Comparison of ENCODE assay signal across 19 mouse cellular contexts in the genomic region with DNA sequence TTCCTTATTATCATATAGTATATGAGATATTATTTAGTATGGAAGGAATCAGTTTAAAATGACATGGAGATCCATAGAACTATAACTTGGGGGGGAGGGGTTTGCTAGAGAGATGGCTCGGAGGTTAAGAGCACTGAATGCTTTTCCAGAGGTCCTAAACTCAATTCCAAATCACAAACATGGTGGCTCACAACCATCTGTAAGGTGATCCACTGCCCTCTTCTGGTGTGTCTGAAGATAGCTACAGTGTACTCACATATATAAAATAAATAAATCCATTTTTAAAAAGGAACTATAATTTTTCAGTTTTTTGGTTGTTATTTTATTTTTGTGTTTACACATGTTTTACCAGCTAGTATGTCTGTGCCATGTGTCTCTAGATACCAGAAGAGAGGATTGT. TPM values are rescaled to one million over a fixed set of nuclear protein-coding genes. Genes with fewer than 3 reads are reported as not detected.
A peak's percentile ranks its signal among the peaks of the same experiment; 100 is the strongest.
DNase-seq lines count a peak whose midpoint lies in the region; ATAC-seq and TF ChIP-seq lines count a peak whose summit lies in the region.
"Had no signal": no experiment of that assay in that cellular context is flagged by ENCODE, and none has a peak within 500 bp of the region (broad histone marks: within the 10 kb centered on the region; RNA-seq: fewer than 3 reads in every experiment).

No protein-coding gene starts in this region.

- no peak overlapping the region for H3K4me3 ChIP-seq in heart, adult 2 months
- H3K4me3 ChIP-seq in heart, embryonic 10.5 days = no peak overlapping the region
- no peak overlapping the region for H3K4me3 ChIP-seq in liver, embryonic 12.5 days
- no peak overlapping the region for H3K4me3 ChIP-seq in liver, embryonic 11.5 days (ENCODE audit: low read depth, low read length)
- peak overlapping the region; percentile 48 to 62; a peak in 3 of 4 replicates for H3K4me3 ChIP-seq in MEL (ENCODE audit: control insufficient read depth in 1 of 2, insufficient read depth in 1 of 2, low read depth in 2 of 2, low read length in 2 of 2)
- H3K4me3 ChIP-seq: embryonic facial prominence, embryonic 10.5 days; heart, embryonic 12.5 days; limb, embryonic 15.5 days had no signal

- peaks cover 17% of the 10 kb centered on the region for H3K36me3 ChIP-seq in heart, adult 2 months (ENCODE audit: control insufficient read depth, insufficient read depth, low read length)
- H3K36me3 ChIP-seq in heart, embryonic 10.5 days = peaks cover 8% of the 10 kb centered on the region; the same call in 1 of the 2 replicates
- peaks cover 17% of the 10 kb centered on the region for H3K36me3 ChIP-seq in liver, embryonic 12.5 days
- peaks cover 5% of the 10 kb centered on the region; the same call in 1 of the 2 replicates for H3K36me3 ChIP-seq in liver, embryonic 11.5 days (ENCODE audit: control insufficient read depth, insufficient read depth, low read length)
- peaks cover 3 to 27% of the 10 kb centered on the region in 2 experiments; a peak in 3 of 4 replicates for H3K36me3 ChIP-seq in MEL (ENCODE audit: control insufficient read depth in 1 of 2, insufficient read depth in 2 of 2, low read length in 2 of 2)

- no peaks in the 10 kb centered on the region for H3K9me3 ChIP-seq in heart, embryonic 10.5 days
- H3K9me3 ChIP-seq in liver, embryonic 12.5 days (replicated peaks) = no peaks in the 10 kb centered on the region; the same call in 1 of the 2 replicates
- no peaks in the 10 kb centered on the region for H3K9me3 ChIP-seq in liver, embryonic 11.5 days (ENCODE audit: control insufficient read depth, low read length)
- H3K9me3 ChIP-seq in MEL (replicated peaks; ENCODE audit: insufficient read depth, low read length) = no peaks in the 10 kb centered on the region
- H3K9me3 ChIP-seq: embryonic facial prominence, embryonic 10.5 days; limb, embryonic 15.5 days had no signal

- peak; percentile 54 for TF ChIP-seq CTCF in heart, adult 2 months (IDR thresholded peaks at IDR 0.05)
- peak in 2 of 3 experiments; percentile 14 to 35; a peak in 3 of 6 replicates for TF ChIP-seq CTCF in MEL (IDR thresholded peaks at IDR 0.05 in 2 of 3, conservative IDR thresholded peaks at IDR 0.05 in 1 of 3; ENCODE audit: control insufficient read depth in 1 of 3, insufficient read depth in 1 of 3, low read depth in 2 of 3, low read length in 3 of 3, poor library complexity in 1 of 3, severe bottlenecking in 1 of 3)

- no peak overlapping the region for H3K27ac ChIP-seq in heart, adult 2 months
- H3K27ac ChIP-seq in heart, embryonic 10.5 days = no peak overlapping the region
- peak overlapping the region; percentile 16; the same call in 1 of the 2 replicates for H3K27ac ChIP-seq in liver, embryonic 12.5 days
- no peak overlapping the region for H3K27ac ChIP-seq in liver, embryonic 11.5 days (ENCODE audit: low read depth, low read length)
- peak overlapping the region; percentile 65 for H3K27ac ChIP-seq in MEL (ENCODE audit: control insufficient read depth, low read depth, low read length)
- H3K27ac ChIP-seq: limb, embryonic 15.5 days had no signal

- H3K9ac ChIP-seq in heart, adult 2 months (ENCODE audit: low read depth, low read length) = no peak overlapping the region
- no peak overlapping the region for H3K9ac ChIP-seq in liver, embryonic 12.5 days
- H3K9ac ChIP-seq in liver, embryonic 11.5 days (ENCODE audit: low read depth, low read length) = no peak overlapping the region
- H3K9ac ChIP-seq in MEL (ENCODE audit: control insufficient read depth, low read depth, low read length, poor library complexity, severe bottlenecking) = peak overlapping the region; percentile 61
- H3K9ac ChIP-seq: heart, embryonic 12.5 days; limb, embryonic 15.5 days had no signal

- H3K4me2 ChIP-seq in liver, embryonic 12.5 days = no peak overlapping the region
- H3K4me2 ChIP-seq in liver, embryonic 11.5 days = no peak overlapping the region
- H3K4me2 ChIP-seq: heart, embryonic 12.5 days; limb, embryonic 15.5 days; midbrain, embryonic 11.5 days had no signal

- ATAC-seq in liver, embryonic 12.5 days = no peak
- no peak for ATAC-seq in liver, embryonic 11.5 days (replicated peaks; ENCODE audit: low FRiP score)

- DNase-seq in heart, adult 2 months = no peak
- no peak for DNase-seq in heart, embryonic 10.5 days (ENCODE audit: low spot score)
- DNase-seq in liver, embryonic 11.5 days (ENCODE audit: low spot score) = no peak
- DNase-seq in 416B (ENCODE audit: low read depth) (peak; percentile 66), MEL (ENCODE audit: low read depth, low spot score) (peak; percentile 59)
- DNase-seq in urinary bladder, adult 18-20 months (ENCODE audit: low spot score in 2 of 2) = no peak
- no peak for DNase-seq in frontal cortex, adult 2 months (ENCODE audit: extremely low spot score in 1 of 2, low spot score in 1 of 2)
- DNase-seq: cerebellum, adult 11-12 months; cerebellum, postnatal 10 days; heart, postnatal 10 days; kidney, adult 8-10 months; kidney, postnatal 25 days; thymus, adult 2 months; thymus, postnatal 4 days had no signal

- peak; percentile 4 for TF ChIP-seq RAD21 in MEL (IDR thresholded peaks at IDR 0.05; ENCODE audit: low read depth, low read length)

- no peaks in the 10 kb centered on the region for H3K27me3 ChIP-seq in heart, adult 2 months (ENCODE audit: control insufficient read depth, insufficient read depth, low read length)
- no peaks in the 10 kb centered on the region for H3K27me3 ChIP-seq in heart, embryonic 10.5 days (ENCODE audit: insufficient read depth, poor library complexity, severe bottlenecking)
- no peaks in the 10 kb centered on the region for H3K27me3 ChIP-seq in liver, embryonic 12.5 days (replicated peaks)
- H3K27me3 ChIP-seq in liver, embryonic 11.5 days (replicated peaks; ENCODE audit: control insufficient read depth, insufficient read depth, low read length) = no peaks in the 10 kb centered on the region
- H3K27me3 ChIP-seq in MEL (ENCODE audit: control insufficient read depth in 1 of 2, insufficient read depth in 2 of 2, low read length in 2 of 2) = no peaks in the 10 kb centered on the region
- H3K27me3 ChIP-seq: heart, embryonic 12.5 days; limb, embryonic 15.5 days had no signal

- H3K79me2 ChIP-seq in heart, adult 2 months (replicated peaks; ENCODE audit: control insufficient read depth, insufficient read depth, low read length) = peaks cover 12% of the 10 kb centered on the region
- peaks cover 31% of the 10 kb centered on the region for H3K79me2 ChIP-seq in MEL (ENCODE audit: control insufficient read depth, insufficient read depth, low read length, poor library complexity)

- peaks cover 10% of the 10 kb centered on the region for H3K4me1 ChIP-seq in heart, adult 2 months (ENCODE audit: control insufficient read depth, insufficient read depth, low read length)
- H3K4me1 ChIP-seq in heart, embryonic 10.5 days = peaks cover 14% of the 10 kb centered on the region
- H3K4me1 ChIP-seq in liver, embryonic 12.5 days = peaks cover 63% of the 10 kb centered on the region
- H3K4me1 ChIP-seq in liver, embryonic 11.5 days (replicated peaks; ENCODE audit: control insufficient read depth, insufficient read depth, low read length) = peaks cover 34% of the 10 kb centered on the region
- peaks cover 15 to 21% of the 10 kb centered on the region in 2 experiments for H3K4me1 ChIP-seq in MEL (ENCODE audit: control insufficient read depth in 1 of 2, insufficient read depth in 2 of 2, low read length in 2 of 2)

- no peak for TF ChIP-seq EP300 in heart, adult 2 months (IDR thresholded peaks at IDR 0.05; ENCODE audit: insufficient read depth, low read depth, low read length)
- 0 out of 4 replicates have a peak, but pooled peaks have one; percentile 4 to 7 for TF ChIP-seq EP300 in MEL (IDR thresholded peaks at IDR 0.05; ENCODE audit: low read depth in 1 of 2, low read length in 2 of 2)

- WGBS in heart, adult 2 months = 52% methylated on average over 1 of the region's 1 CpGs
- WGBS in heart, embryonic 10.5 days = 71% methylated on average over 1 of the region's 1 CpGs
- WGBS in liver, embryonic 12.5 days (ENCODE audit: insufficient replicate concordance) = 63% methylated on average over 1 of the region's 1 CpGs
- WGBS in liver, embryonic 11.5 days = 65% methylated on average over 1 of the region's 1 CpGs

- no peak for TF ChIP-seq POLR2A in heart, adult 2 months (IDR thresholded peaks at IDR 0.05; ENCODE audit: insufficient read depth, low read depth, low read length)
- no peak for TF ChIP-seq POLR2A in MEL (IDR thresholded peaks at IDR 0.05; ENCODE audit: control insufficient read depth in 1 of 2, insufficient read depth in 1 of 2, low read depth in 1 of 2, low read length in 2 of 2, poor library complexity in 1 of 2)

- intact Hi-C loops in heart, adult 2 months (cut with DNase I) = loop anchor here (10.0 kb wide), 1 partner anchor 210 kb away; a partner anchor contains a TSS

RNA-seq across cellular contexts. Expression of a gene that starts 1.7 kb away (rescaled TPM):
- total RNA-seq in heart, adult 2 months (2021) = 100 to 1,000 TPM; 391 to 397 TPM
- polyA plus RNA-seq in heart, adult 2 months (2012; rRNA removed) = 175 and 205 TPM in 2 replicates
- polyA plus RNA-seq in heart, embryonic 10.5 days (2016; fragmentation: Nextera tagmentation; extraction: Ambion mirVana) = 102 and 117 TPM in 2 replicates
- 166 and 172 TPM in 2 replicates for polyA plus RNA-seq in liver, embryonic 12.5 days (2016; fragmentation: Nextera tagmentation; extraction: Ambion mirVana)
- polyA plus RNA-seq in liver, embryonic 11.5 days (2014; fragmentation: Nextera tagmentation; extraction: Ambion mirVana) = 72.2 and 76.8 TPM in 2 replicates
- total RNA-seq in MEL (2012; rRNA removed) = 44.4 and 57.3 TPM in 2 replicates
- polyA plus RNA-seq in MEL (2012; ENCODE audit: insufficient read depth in 1 of 2, insufficient read length in 2 of 2, low read depth in 1 of 2, low replicate concordance in 2 of 2, missing spikeins in 1 of 2) = 100 to 1,000 TPM; 165 to 254 TPM
- 177 and 178 TPM in 2 replicates for polyA plus RNA-seq in frontal cortex, adult 2 months (2012; rRNA removed)

RNA-seq across cellular contexts. Expression of a gene that starts 5.1 kb away (rescaled TPM):
- total RNA-seq in heart, adult 2 months (2021) = 100 to 1,000 TPM; 140 to 146 TPM
- 57.1 and 84.0 TPM in 2 replicates for polyA plus RNA-seq in heart, adult 2 months (2012; rRNA removed)
- polyA plus RNA-seq in heart, embryonic 10.5 days (2016; fragmentation: Nextera tagmentation; extraction: Ambion mirVana) = 78.2 and 87.8 TPM in 2 replicates
- 43.3 and 46.2 TPM in 2 replicates for polyA plus RNA-seq in liver, embryonic 12.5 days (2016; fragmentation: Nextera tagmentation; extraction: Ambion mirVana)
- polyA plus RNA-seq in liver, embryonic 11.5 days (2014; fragmentation: Nextera tagmentation; extraction: Ambion mirVana) = 62.7 and 67.9 TPM in 2 replicates
- total RNA-seq in MEL (2012; rRNA removed) = 39.7 and 43.3 TPM in 2 replicates
- 10 to 100 TPM in 1 of 2 experiments, not detected in 1; 40.5 TPM for polyA plus RNA-seq in MEL (2012; ENCODE audit: insufficient read depth in 1 of 2, insufficient read length in 2 of 2, low read depth in 1 of 2, low replicate concordance in 2 of 2, missing spikeins in 1 of 2)
- 29.4 and 34.3 TPM in 2 replicates for polyA plus RNA-seq in frontal cortex, adult 2 months (2012; rRNA removed)

RNA-seq across cellular contexts. Expression of a gene that starts 26.4 kb away (rescaled TPM):
- 10 to 100 TPM; 65.1 to 85.6 TPM for total RNA-seq in heart, adult 2 months (2021)
- 65.2 and 83.8 TPM in 2 replicates for polyA plus RNA-seq in heart, adult 2 months (2012; rRNA removed)
- polyA plus RNA-seq in heart, embryonic 10.5 days (2016; fragmentation: Nextera tagmentation; extraction: Ambion mirVana) = 1,455 and 1,701 TPM in 2 replicates
- 825 and 857 TPM in 2 replicates for polyA plus RNA-seq in liver, embryonic 12.5 days (2016; fragmentation: Nextera tagmentation; extraction: Ambion mirVana)
- polyA plus RNA-seq in liver, embryonic 11.5 days (2014; fragmentation: Nextera tagmentation; extraction: Ambion mirVana) = 1,214 and 1,307 TPM in 2 replicates
- total RNA-seq in MEL (2012; rRNA removed) = 714 and 736 TPM in 2 replicates
- polyA plus RNA-seq in MEL (2012; ENCODE audit: insufficient read depth in 1 of 2, insufficient read length in 2 of 2, low read depth in 1 of 2, low replicate concordance in 2 of 2, missing spikeins in 1 of 2) = 100 to 1,000 TPM; 561 to 740 TPM
- polyA plus RNA-seq in frontal cortex, adult 2 months (2012; rRNA removed) = 637 and 750 TPM in 2 replicates

RNA-seq across cellular contexts. Expression of a gene that starts 38.7 kb away (rescaled TPM):
- total RNA-seq in heart, adult 2 months (2021) = 10 to 100 TPM; 32.2 to 38.1 TPM
- 36.2 and 43.8 TPM in 2 replicates for polyA plus RNA-seq in heart, adult 2 months (2012; rRNA removed)
- 88.7 and 117 TPM in 2 replicates for polyA plus RNA-seq in heart, embryonic 10.5 days (2016; fragmentation: Nextera tagmentation; extraction: Ambion mirVana)
- polyA plus RNA-seq in liver, embryonic 12.5 days (2016; fragmentation: Nextera tagmentation; extraction: Ambion mirVana) = 140 and 143 TPM in 2 replicates
- polyA plus RNA-seq in liver, embryonic 11.5 days (2014; fragmentation: Nextera tagmentation; extraction: Ambion mirVana) = 171 and 181 TPM in 2 replicates
- 166 and 208 TPM in 2 replicates for total RNA-seq in MEL (2012; rRNA removed)
- polyA plus RNA-seq in MEL (2012; ENCODE audit: insufficient read depth in 1 of 2, insufficient read length in 2 of 2, low read depth in 1 of 2, low replicate concordance in 2 of 2, missing spikeins in 1 of 2) = 100 to 1,000 TPM; 103 to 388 TPM
- 129 and 134 TPM in 2 replicates for polyA plus RNA-seq in frontal cortex, adult 2 months (2012; rRNA removed)

RNA-seq across cellular contexts. Expression of a gene that starts 52.6 kb away (rescaled TPM):
- 10 to 100 TPM; 14.9 to 16.1 TPM for total RNA-seq in heart, adult 2 months (2021)
- polyA plus RNA-seq in heart, adult 2 months (2012; rRNA removed) = 11.8 and 15.3 TPM in 2 replicates
- polyA plus RNA-seq in heart, embryonic 10.5 days (2016; fragmentation: Nextera tagmentation; extraction: Ambion mirVana) = 154 and 293 TPM in 2 replicates
- polyA plus RNA-seq in liver, embryonic 12.5 days (2016; fragmentation: Nextera tagmentation; extraction: Ambion mirVana) = 195 and 200 TPM in 2 replicates
- polyA plus RNA-seq in liver, embryonic 11.5 days (2014; fragmentation: Nextera tagmentation; extraction: Ambion mirVana) = 261 and 275 TPM in 2 replicates
- total RNA-seq in MEL (2012; rRNA removed) = 80.0 and 98.0 TPM in 2 replicates
- polyA plus RNA-seq in MEL (2012; ENCODE audit: insufficient read depth in 1 of 2, insufficient read length in 2 of 2, low read depth in 1 of 2, low replicate concordance in 2 of 2, missing spikeins in 1 of 2) = 100 to 1,000 TPM in 1 of 2 experiments, not detected in 1; 170 TPM
- polyA plus RNA-seq in frontal cortex, adult 2 months (2012; rRNA removed) = 67.9 and 79.2 TPM in 2 replicates

Comparison
In these comparisons a context has a peak if more than half of its experiments do, and no peak if none do; other contexts are left out.
1. H3K27ac ChIP-seq: peak in liver, embryonic 12.5 days (single experiment) and MEL (single experiment); none in heart, adult 2 months (single experiment), heart, embryonic 10.5 days (single experiment) and liver, embryonic 11.5 days (single experiment).
2. DNase-seq: peak in 416B (single experiment) and MEL (single experiment); none in heart, adult 2 months (0 of 2), heart, embryonic 10.5 days (single experiment), liver, embryonic 11.5 days (single experiment), urinary bladder, adult 18-20 months (0 of 2) and frontal cortex, adult 2 months (0 of 2).
3. H3K4me3 ChIP-seq: peak in MEL (2 of 2); none in heart, adult 2 months (single experiment), heart, embryonic 10.5 days (single experiment), liver, embryonic 12.5 days (single experiment) and liver, embryonic 11.5 days (single experiment).